Mouse (Mus musculus) T-cell, adult 2 months (primary cell): ENCODE measurements around the gene Olfr622.

Experiments used
- DNase-seq: peaks from one replicate; pipeline ENCODE4 v3.0.0; 2022; ENCODE audit warnings: low spot score

Gene Olfr622

DNA sequence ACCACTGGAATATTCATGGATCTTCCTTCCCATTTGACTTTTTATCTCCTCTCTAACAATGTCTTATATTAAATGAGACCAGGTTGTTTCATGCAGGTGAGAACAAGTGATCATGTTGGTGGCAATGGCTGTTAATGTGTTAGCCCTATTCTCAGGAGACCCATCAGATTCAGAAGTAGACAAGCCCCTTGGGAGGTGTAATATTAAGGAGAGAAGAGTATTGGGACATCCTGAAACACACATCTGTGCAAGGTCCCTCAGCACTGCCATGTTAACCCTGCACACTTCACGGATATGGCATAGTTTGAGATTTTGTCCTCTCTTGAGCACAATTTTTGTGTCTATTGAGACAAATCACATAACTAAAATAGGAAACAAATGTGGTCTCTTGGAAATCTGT, at the start of gene Olfr622:
TSS of gene Olfr622 (minus strand) at position 101 of the 400 bp plus-strand sequence.
- no peak for DNase-seq

GRCm38 (mm10) chr7:103682420-103682819, 39.9 kb upstream of the Olfr622 start, which contains the start of gene Olfr625-ps1:
TSS of gene Olfr625-ps1 (plus strand) at chr7:103682720.
- DNase-seq: no peak

GRCm38 (mm10) chr7:103671091-103671490, 28.6 kb upstream of the Olfr622 start, which contains the start of gene Olfr624:
TSS of gene Olfr624 (minus strand) at chr7:103671191.
- DNase-seq: no peak

GRCm38 (mm10) chr7:103663598-103663997, 21.1 kb upstream of the Olfr622 start, which contains the start of gene Olfr623:
TSS of gene Olfr623 (minus strand) at chr7:103663698.
- DNase-seq: no peak

GRCm38 (mm10) chr7:103644070-103644469, 1.6 kb upstream of the Olfr622 start:
- no peak for DNase-seq

GRCm38 (mm10) chr7:103636795-103637194, 5.7 kb downstream of the Olfr622 start:
- DNase-seq: no peak

- DNase-seq: no peak
Observed at GRCm38 (mm10) chr7:103612434-103612833, 30.1 kb downstream of the Olfr622 start, which contains the start of gene Olfr620. TSS of gene Olfr620 (minus strand) at chr7:103612534.

DNA sequence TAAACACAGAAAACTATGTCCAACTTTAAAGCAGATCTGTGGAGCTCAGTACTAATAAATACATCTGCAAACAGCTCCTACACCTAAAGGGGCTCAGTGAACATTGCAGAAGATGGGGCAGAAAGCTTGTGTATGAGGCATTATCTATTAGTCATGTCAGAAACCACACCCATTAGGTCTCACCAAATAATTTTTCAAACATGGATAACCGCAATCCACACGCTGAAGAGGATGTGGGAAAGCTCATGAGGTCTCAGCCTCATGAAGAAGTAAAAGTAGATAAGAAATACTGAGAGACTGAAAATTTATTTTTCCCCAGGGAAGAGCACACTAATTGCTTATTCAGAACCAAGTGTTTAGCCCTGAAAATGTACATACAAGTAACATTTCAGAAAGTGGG, 35.1 kb downstream of the Olfr622 start:
- no peak for DNase-seq

DNA sequence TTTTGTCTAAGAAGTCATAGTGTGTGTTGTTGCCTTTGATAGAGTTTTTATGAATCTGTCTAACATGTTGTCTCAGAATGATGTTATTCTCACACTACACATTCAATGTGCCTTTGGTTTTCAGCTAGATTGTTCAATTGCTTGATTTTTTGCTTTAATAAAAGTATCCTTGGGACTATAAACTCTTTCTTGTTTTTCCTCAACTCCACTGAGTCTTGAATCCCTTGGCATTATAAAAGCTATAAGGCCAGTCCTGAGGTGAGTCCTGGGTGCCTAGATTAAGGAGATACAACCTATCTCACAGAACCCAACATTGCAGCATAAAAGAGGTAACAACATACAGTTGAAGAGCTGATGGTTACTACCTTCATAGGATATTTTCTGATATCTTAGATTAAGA, 42.2 kb downstream of the Olfr622 start, which contains the start of gene Olfr619:
TSS of gene Olfr619 (plus strand) at position 301 of the 400 bp plus-strand sequence.
- no peak for DNase-seq

GRCm38 (mm10) chr7:103589803-103590202, 52.7 kb downstream of the Olfr622 start, which contains the start of gene Olfr618:
TSS of gene Olfr618 (plus strand) at chr7:103590103.
- no peak for DNase-seq
